Mouse (Mus musculus): ENCODE results near the gene Anpep.
"Not testable (repeated sequence)": the region's sequence is repeated elsewhere in the genome, so short reads cannot be mapped to it uniquely, and the experiment has no call there.

Gene Anpep

DNA sequence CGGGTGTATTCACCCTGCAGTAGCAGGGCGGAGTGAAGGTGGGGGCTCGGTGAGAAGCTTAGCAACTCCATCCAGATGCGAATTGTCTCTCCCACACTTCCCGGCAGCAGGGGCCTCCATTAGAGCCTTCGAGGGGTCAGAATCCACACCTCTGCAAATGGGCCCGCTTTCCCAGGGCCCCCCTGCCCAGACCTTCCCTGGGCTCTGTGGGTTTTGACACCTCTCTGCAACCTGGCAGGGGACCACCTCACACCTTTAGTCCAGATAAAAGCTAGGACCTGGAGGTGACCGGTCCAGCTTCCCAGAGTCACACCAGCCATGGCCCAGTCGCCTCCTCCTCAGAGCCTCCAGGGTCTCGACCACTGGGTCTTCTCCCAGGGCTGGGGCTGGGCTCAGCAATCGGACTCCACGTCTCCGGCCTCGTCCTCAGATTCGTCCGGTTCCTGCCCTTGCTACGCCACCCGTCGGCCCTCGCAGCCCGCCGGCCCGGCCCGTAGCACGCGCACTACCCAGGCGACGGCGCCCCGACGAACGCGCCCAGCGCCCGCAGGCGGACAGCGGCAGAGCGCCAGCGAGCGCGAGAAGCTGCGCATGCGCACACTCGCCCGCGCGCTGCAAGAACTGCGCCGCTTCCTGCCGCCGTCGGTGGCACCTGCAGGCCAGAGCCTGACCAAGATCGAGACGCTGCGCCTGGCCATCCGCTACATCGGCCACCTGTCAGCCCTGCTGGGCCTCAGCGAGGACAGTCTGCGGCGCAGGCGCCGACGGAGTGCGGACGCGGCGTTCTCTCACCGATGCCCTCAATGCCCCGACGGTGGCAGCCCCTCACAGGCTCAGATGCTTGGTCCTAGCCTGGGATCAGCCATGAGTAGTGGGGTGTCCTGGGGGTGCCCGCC lies 50.0 kb downstream of the Anpep start, which contains the start of gene Mesp2:
Mesp2 (plus strand) TSS at position 117 of the 896 bp plus-strand sequence.
- DNase-seq (ENCODE audit: low spot score): peak; percentile 74

DNA sequence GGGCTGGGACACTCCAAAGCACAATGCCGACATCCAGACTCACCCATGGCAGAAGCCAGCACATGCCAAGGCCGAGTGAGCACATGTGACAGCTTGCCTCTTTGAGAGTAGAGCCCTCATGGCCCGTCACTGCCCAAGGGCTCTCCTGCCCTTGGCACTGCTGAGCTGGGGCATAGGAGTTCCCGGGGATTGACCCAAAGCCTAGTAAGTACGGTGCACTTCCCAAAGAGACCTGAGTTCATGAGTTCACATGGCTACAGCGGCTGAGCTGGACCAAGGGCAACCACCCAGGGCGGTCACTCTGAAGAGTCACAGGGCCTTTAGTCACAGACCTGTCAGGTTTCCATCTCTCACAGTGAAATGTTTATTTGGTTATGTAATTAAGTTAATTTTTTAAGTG lies 52.3 kb downstream of the Anpep start:
- DNase-seq (ENCODE audit: low spot score): no peak

DNA sequence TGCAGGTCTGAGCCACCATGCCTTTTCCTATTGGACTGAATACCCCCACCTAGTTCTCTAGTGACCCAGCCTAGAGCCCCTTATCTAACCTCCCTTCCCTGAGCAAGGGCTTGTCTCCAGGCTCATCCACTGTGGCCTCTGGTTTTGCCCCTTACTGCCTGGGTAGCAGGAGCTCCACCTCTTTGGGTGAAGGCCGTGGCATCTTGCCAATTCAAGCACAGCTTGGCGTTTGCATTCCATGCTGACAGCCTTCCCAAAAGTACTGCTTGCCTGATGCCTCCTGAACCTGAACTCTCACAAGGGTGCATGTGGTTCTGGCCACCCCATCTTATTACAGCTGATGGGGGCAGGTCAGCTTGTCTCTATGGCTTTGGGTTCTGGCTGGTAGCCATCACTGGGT lies 57.0 kb downstream of the Anpep start:
- no peak for DNase-seq (ENCODE audit: low spot score)

DNA sequence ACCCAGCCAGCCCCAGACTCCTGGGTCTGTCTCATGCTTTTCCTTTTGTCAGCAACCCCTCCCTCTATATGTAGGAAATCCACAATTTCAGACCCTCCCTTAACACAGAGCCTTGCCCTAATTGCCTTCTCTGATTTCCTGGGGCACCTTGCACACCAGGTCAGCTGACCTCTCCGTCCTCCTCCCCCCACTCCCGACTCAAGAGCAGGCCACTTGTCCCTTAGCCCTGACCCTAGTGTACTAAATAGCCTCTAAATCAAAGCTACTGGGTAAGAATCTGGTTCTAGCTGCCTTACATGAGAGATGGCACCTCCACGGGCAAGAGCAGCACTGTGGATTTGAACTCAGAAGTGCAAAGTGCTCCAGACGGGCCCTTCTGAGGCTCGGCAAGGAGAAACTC lies 58.8 kb downstream of the Anpep start:
- no peak for DNase-seq (ENCODE audit: low spot score)

DNA sequence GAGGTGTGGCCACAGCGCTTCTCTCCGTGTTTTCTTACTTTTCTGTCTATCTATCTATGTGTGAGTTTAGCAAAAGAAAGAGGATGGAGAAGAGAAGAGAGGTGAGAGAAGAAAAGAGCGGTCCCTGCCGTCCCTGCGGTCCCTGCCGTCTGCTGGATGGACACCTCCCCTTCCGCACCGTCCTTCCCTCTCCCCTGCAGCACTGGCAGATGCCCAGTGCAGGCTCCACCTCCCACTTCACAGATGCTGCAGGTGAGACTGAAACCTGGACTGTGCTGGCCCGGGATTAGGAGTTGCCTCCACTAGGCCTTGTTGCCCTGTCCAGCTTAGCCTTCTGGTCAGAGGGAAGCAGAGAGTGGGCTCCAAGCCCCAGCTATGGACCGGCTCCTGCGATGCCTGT lies 59.5 kb downstream of the Anpep start:
- no peak for DNase-seq (ENCODE audit: low spot score)

DNA sequence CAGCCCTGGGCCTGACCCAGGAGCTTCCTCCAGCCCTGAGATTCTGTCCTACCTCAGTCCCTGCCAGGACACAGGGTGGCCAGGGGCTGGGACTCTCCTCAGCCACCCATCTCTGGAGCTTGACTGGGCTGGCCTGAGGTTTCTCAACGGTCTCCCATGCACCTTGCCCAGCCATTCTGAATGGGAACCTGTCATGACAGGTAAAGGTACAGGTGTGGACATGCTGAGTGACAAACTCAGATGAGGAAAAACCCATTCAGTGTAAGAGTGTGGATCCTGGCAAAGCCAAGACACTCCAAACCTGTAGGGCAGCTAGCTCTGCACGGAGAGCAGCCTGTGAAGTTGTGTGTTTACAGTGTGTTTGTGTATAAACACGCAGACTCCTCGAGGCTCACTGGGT lies 60.5 kb downstream of the Anpep start:
- DNase-seq (ENCODE audit: low spot score): no peak

DNA sequence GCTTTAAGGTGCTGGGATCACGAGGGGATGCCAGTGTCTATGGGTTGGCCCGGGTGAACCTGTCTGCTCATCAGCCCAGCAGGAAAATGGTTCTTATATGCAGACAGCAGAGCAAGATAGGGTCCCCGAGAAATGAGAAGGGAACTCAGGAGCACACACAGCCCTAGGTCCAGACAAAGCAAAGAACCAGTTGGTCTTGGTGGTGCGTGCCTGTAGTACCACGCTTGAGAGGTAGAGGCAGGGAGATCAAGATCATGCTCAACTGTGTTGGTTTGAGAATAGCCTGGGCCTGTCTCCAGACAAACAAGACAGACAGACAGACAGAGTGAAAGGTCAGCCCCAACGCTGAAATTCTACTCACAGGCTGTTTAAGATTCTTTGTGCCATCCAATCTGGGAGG lies 61.4 kb downstream of the Anpep start:
- no peak for DNase-seq (ENCODE audit: low spot score)

DNA sequence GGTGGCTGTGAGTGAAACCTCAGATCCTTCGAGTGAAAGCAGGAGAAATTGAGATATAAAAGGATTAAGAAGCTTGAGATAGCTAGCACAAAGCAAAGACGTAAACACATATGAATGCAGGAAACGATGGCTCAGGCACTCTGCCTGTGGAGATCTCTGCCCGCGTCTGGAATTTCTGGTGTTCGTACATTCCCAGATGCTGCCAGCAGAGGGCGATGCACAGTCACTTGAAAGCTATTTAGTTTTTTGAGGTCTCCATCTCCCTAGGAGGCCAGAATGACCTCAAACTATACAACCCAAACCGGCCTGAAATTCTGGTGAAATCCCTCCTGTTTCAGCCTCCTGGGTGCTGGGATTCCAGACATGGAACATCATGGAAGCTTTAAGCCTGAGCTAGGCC lies 61.8 kb downstream of the Anpep start:
- DNase-seq (ENCODE audit: low spot score): peak; percentile 44

DNA sequence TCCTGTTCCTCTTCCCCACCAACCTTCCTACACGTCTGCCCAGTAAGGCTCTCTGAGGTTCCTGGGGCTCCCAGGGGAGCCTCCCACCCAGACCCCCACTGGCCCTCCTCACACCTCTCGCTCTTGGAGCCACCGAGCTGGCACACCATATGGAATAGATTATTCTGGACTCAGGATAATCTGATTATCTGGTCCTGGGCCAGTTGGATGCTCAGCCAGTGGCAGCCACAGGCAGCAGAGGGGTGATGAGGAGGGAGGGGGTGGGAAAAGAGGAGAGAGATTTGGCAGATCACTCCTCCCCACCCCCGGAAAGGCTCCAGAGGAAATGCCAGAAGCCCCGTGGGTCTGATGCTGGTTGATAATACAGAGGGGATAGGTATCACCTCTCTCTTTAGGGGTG lies 62.3 kb downstream of the Anpep start:
- DNase-seq (ENCODE audit: low spot score): no peak

DNA sequence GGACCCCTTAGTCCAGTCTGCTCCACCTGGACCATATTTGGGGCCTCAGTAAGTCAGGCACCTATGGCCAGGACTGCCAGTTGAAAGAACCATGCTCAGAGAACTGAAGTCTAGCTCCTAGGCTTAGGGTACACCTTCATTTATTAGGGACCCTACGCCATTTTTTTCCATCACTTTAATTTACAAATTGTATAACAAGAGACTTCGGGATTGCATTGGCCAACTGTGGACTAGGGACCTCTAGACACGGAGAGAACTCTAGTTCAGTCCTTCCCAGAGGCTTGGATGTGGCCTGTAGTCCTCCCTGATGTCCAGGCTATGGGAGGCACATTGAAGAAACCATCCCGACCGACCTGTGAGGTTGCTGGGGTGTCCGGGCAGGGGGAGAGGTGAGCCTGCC lies 67.2 kb downstream of the Anpep start, which contains the start of gene Mesp1:
Mesp1 (minus strand) TSS at position 101 of the 400 bp plus-strand sequence.
- no peak for DNase-seq (ENCODE audit: low spot score)

DNA sequence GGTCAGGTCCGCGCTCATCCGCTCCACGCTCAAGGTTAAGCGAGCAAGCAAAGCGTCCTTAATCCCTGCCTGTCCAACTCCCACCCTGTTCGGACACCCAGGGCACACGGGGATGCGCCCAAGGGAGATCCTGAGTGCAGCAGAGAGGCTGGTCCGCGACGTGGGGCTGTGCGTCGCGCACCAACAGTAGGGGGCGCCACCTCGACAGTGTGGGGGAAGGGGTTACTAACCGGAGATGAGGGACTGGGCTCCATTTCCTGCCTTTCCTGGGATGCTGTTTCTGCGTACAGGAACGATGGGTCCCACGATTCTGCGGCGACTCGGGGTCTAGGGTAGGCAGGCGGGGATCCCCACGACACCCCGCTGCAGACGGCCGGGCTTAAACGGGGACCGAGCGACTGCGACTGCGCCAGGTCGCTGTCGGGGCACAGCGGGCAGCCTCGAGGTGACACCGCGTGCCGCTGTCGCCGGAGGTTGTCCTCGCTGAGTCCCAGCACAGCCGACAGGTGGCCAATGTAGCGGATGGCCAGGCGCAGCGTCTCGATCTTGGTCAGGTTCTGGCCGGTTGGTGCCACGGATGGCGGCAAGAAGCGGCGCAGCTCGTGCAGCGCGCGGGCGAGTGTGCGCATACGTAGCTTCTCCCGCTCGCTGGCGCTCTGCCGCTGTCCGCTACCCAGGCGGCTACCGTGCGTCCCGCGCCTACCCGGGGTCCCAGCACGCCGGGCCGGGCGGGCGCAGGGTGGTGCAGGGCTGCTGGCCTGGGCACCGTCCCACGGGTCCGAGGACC lies 68.0 kb downstream of the Anpep start:
- peak; percentile 14 for DNase-seq (ENCODE audit: low spot score)

DNA sequence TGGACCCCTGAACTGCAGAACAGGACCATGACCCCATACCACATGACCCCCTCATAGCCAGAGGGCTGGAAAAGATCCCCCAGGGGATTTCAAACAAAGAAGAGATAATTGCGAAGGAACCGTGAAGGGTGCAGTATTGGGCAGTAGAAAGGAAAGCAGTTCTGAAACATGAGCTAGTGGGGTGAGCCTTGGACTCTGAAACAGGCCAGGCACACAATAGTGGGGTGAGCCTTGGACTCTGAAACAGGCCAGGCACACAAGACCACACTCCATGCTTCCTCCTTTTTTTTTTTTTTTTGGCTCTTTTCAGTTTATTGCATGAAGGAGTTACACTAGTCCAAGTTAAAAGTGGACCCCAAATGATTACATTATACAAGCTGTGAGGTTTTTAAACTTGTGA lies 71.0 kb downstream of the Anpep start:
- not testable (repeated sequence) for DNase-seq (ENCODE audit: low spot score)

DNA sequence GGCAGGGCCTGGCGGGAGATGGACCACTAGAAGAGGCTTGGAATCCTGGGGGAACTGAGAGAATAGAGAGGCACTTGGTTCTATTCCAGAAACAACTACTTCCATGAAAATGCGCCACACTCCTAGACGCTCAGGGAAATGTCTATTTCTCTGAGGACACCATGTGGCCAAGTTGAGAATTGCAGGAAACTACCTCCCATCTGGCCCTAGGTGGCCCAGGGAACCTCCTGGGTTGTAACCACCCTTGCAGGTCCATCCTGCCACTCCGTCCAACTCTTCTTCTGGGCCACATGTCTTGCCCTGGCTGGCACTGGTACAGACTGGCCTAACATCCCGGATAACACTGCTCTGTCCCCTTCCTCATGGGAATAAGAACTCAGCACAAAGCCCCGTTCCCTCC lies 74.6 kb downstream of the Anpep start:
- DNase-seq (ENCODE audit: low spot score): peak; percentile 15

DNA sequence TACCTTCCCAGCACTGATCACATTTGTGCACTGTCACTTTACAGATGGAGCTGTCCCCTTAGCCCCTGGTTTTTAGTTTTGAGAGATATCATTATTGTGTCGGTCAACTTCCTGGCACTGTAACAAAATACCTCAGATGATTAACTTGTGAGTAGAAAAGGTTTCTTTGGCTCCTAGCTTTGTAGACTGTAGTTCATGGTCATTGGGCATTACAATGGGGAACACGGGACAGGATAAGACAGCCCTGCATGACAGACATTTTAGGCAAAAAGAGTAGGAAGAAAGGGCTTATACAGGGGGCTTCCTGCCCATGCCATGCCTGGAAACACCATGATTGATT lies 78.4 kb downstream of the Anpep start:
- no peak for DNase-seq (ENCODE audit: low spot score)

DNA sequence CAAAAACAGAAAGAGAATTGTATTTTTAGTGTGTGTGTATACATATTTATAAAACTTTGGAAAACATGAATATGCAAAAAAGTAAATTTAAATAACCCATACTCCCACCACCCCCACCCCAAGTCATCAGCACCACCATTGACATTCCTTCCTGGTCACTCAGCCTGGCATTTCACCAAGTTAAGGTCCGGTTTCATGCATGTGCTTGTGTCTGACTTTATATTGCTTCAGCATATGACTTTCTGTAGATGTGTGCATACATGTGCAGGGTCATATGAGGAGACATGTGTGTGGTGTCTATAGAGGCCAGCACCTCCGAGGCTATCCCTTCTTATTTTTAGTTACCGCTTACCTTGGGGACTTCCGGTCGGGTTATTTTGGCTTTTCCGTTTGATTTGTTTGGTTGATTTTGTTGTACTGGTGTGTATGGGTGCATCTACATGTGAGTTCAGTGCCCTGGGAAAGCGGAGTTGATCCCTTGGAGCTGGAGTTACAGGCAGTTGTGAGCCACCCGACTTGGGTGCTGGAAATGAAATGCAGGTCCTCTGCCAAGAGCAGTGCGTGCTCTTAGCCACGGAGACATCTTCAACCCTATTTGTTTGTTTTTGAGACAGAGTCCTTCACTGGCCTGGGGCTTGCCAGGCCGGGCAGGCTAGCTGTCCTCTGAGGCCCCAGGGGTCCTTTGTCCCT lies 78.9 kb downstream of the Anpep start:
- no peak for DNase-seq (ENCODE audit: low spot score)

DNA sequence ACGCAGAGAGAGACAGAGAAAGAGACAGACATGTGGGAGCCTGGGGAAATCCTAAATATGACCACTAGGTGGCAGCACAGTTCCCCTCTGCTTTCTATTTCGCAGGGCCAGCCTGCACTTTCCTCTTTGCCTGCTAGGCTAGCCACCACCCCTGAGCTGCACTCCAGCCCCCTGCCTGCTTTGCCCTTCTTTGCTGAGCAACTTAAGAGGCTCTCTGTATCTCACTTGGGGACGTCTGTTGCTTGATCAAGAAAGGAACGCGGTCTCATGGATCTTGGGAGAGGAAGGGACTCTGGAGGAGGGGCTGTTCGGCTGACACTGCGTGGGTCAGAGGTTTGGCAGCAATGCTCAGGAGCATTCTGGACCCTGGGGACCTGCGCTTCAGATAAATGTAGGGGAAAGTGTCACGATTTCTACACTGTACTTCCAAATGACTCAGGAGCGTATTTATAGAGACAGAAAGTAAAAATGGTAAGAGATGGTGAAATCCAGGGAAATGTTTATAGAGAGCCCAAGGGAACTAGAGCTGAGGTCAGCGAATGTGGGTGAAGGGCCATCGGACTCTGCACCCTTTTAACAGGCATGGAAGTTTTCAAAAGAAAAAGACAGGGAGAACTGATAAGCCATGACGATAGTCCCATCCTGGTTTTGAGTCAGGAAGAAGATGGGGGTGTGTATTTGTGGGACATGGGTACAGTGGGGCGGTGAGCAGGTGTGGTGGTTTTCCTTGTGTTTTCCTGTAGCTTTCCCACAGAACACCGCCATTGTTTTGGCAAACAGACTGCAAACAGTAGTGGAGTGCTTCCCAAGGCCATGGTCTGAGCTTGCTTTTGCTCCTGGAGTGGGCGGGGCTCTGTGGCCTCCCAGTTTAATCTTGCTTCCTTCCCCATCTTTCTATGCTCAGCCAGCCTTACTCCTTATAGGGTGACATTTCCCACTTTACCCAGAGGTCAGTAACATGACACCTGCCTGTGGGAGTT lies 79.9 kb downstream of the Anpep start:
- peak; percentile 48 for DNase-seq (ENCODE audit: low spot score)
